Mouse (Mus musculus) large intestine, adult 2 months (tissue): Measurements from ENCODE around the gene Clps. TPM values are rescaled to one million over a fixed set of nuclear protein-coding genes. Genes with fewer than 3 reads are reported as not detected.

Experiments used
- DNase-seq: peaks from one replicate; pipeline ENCODE4 v3.0.0-alpha.2; 2012; ENCODE audit warnings: low read depth, low spot score
- WGBS: fragments of 180-500 bp; shearing (Covaris S2); methylation state at CpG from one replicate; pipeline ENCODE4 v1.1.7; 2018; 5-methylcytosine and 5-hydroxymethylcytosine counted together
- polyA plus RNA-seq: library from polyadenylated mRNA; depleted of rRNA; stranded (reverse); fragments of >200 nt; gene quantifications from 2 replicates; pipeline ENCODE4 v1.2.3, GENCODE M21; 2012

Gene Clps
- polyA plus RNA-seq, 1 experiment, result 786 TPM

DNA sequence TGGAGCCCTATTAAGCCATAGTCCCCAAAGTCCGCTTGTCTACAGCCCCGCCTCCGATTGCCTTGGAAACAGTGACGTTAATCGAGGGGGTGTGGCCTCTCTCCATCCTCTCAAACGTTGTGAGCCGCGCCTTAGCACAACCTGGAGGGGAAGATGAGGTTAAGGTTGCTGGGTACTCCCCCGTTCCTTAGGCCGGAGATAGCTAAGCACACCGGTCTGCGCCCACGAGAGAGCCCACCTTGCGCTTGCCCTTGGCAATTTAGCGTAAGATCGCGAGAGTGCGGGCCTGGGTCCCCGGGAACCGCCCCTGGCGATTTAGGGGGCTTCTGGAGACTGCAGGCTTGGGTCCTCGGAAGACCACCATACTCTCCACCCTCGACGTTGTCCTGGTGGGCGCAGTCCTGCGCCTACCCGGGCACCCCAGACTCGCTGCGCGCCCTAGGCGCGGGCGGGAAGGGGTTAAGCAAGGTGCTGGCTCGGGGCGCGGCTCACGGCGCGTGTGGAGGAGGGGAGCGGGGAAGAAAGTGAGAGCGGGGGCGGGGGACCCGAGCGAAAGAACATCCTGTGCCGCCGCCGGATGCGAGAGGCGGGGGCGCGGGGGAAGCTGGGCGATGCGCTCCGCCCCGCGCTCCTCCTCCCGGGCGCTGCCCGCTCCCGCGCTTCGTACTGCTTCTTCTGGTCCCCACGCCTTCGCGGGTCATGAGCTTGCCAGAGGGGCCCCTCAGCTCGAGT, 37.8 kb downstream of the Clps start:
- under 1% methylated on average over 64 of the region's 66 CpGs for WGBS
- peak; percentile 93 for DNase-seq

- DNase-seq, result no peak
- 24% methylated on average over 6 of the region's 6 CpGs for WGBS
Observed at GRCm38 (mm10) chr17:28521920-28522319, 38.6 kb downstream of the Clps start.

DNA sequence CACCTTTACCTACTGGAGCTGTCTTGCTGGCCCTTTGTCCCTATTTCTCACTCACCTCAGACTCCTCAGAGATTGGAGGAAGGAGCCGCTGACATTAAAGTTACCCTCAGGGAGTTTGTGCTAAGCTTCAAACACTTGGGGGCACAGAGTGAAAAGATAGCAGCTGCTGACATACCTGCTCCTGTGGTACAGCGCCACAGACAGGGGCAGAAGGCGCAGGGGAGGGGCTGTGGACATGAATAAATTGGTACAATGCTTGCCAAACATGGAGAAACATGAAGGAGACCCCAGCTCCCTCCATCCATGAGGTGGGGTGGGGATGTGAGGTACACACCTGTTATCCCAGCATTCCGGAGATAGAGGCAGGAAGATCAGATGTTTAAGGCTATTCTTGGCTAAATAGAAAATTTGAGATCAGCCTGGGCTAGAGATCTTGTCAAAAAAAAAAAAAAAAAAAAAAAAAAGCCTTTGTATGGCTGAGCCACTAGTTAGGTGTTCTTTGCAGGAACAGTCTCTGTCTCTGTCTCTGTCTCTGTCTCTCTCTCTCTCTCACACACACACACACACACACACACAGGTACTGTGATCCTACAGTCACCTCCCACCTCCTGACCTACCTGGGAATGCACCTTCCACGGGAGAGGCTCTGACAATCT, 39.4 kb downstream of the Clps start:
- DNase-seq, result no peak
- 46% methylated on average over 5 of the region's 5 CpGs for WGBS

DNA sequence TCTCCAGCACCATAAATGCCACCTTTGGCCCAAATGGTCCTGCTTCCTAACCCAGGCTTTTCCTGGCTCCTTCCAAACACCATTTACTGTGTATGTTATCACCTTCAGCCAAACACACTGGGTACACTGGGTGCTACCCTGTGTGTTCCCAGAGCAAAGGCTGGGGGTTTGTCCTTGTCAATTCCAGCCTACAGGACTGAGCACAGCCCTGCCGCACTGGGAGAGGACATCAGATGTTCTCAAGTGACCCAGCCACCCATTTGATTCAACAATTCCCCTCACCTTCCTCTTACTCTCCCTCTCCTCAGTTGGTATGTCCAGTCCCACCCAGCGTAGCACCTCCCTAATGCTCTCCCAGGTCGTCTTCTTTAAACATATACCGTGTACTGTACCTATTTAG, 40.0 kb downstream of the Clps start:
- WGBS, result 45% methylated on average over 4 of the region's 4 CpGs

DNA sequence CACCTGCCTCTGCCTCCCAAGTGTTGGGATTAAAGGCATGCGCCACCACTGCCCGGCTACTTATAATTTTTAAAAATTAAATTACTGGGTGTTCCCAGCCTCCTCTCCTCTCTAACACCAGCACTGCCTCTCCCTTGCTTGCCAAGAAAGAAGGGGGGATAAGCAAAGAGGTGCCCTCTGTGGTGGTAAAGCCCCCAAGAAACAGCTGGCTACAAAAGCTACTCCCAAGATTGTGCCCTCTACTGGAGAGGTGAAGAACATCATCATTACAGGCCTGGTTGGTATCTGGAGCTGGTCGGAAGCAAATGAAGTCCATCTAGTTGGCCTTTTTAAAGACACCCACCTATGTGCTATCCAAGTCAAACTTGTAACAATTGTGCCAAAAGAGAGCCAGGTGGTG, 40.7 kb downstream of the Clps start:
- 80% methylated on average over 3 of the region's 3 CpGs for WGBS
- no peak for DNase-seq

More for the DNA sequence above, 40.0 kb downstream of the Clps start:
- DNase-seq, result no peak

- DNase-seq, result no peak
Observed at GRCm38 (mm10) chr17:28518615-28519071, 41.9 kb downstream of the Clps start.

DNA sequence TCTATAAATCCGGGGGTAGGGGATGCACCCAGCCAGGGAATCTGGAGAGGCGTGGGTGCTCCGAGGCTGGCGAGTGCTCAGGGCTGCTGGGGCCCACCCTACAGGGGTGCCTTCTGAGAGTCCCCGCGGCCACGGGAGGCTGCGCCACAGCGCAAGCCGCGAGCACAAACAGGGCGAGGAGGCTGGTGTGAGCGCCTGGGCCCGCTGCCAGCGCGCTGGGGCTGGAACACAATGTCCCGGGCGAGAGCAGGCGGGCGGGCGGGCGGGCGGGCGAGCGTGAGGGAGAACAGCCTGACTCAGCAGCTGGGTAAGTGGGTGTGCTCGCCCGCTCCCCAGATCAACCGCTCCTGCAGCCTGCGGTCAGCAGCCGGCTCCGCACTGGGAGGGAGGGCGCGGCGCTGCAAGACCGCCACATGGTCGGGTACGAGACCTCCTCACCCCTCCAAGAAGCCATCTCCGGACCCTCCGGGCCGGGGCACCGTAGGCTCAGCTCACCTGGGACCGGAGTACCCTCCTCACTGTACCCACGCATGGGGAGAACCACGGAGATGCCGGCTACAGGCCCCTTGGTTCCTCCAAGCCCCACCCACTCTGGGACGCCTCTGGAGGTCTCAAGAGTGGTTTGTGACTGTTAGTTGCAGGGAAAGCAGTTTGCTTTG, 42.5 kb downstream of the Clps start:
- no peak for DNase-seq
- 1% methylated on average over 44 of the region's 46 CpGs for WGBS

More at GRCm38 (mm10) chr17:28518615-28519071, 41.9 kb downstream of the Clps start:
- 18% methylated on average over 8 of the region's 8 CpGs for WGBS

GRCm38 (mm10) chr17:28517441-28517955, 43.1 kb downstream of the Clps start, which contains the start of gene Fkbp5:
TSS of gene Fkbp5 (minus strand) at chr17:28517527.
- 22% methylated on average over 16 of the region's 16 CpGs for WGBS
- DNase-seq, result no peak

GRCm38 (mm10) chr17:28516881-28517280, 43.7 kb downstream of the Clps start:
- DNase-seq, result no peak
- 75% methylated on average over 4 of the region's 4 CpGs for WGBS

DNA sequence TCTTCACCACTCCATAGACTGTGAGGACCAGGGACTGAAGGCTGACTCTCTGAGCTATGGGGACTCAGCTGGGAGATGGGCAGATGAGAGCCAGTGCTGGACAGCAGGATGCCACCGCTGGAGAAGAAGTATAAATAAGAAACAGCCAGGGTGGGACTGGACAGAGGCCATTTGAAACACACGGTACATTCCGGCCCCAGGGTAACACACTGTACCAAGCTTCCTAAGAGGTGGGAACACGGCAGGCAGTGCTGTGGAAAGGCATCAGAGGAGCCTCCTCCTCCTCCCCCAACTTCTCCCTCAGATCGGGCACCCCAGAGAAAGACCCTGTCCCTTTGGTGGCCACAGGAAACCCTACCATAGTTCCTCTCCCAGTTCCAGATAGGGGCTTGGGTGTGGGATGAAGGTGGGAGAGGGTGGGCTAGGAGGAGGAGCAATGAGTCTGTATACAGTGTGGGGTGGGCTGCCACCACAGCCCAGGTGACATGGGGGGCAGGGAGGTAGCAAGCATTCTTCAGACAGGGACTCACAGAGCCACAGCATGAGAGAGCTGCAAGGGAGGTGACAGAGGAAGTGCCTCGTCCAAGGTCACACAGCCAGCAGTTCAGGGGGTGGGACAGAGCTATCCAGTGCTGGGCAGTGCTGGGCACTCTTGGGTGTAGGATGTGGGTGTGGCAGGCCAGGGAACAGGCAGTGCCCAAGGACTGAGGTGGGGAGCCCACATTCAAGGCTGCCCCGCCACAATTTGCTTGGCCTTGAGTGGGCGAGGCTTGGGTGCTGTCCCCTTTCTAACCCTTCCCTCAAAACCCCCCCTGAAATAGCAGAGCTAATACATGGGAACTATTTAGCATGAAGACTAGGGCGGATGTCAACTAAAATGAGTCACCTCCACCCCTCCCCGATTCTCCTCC, 44.9 kb downstream of the Clps start:
- DNase-seq, result no peak
- WGBS, result 26% methylated on average over 10 of the region's 10 CpGs

DNA sequence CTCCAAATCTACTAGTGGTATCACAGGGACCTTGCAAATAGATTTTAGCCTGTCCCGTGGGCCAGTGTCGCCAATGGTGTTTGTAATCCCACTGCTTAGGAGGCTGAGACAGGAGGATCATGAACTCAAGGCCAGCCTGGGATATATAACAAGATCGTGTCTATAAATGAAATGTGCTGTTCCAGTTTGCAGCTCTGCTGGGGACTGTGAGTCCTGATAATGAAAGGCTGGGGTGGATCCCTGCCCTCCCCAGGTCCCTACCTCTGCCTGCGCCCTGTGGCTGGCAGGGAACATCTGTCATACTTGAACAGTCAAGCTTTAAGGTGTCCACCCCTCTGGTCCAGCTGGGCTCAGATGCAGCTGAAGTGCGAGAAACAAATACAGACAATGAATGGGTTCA, 46.0 kb downstream of the Clps start:
- WGBS, result 81% methylated on average over 5 of the region's 5 CpGs
- DNase-seq, result no peak

GRCm38 (mm10) chr17:28513844-28514243, 46.7 kb downstream of the Clps start:
- DNase-seq, result no peak
- 81% methylated on average over 7 of the region's 7 CpGs for WGBS

- DNase-seq, result no peak
- 21% methylated on average over 1 of the region's 1 CpGs for WGBS
Observed at GRCm38 (mm10) chr17:28513337-28513736, 47.2 kb downstream of the Clps start.

- DNase-seq, result no peak
Observed at GRCm38 (mm10) chr17:28512696-28513095, 47.9 kb downstream of the Clps start.

GRCm38 (mm10) chr17:28511616-28512541, 48.7 kb downstream of the Clps start:
- WGBS, result 30% methylated on average over 9 of the region's 9 CpGs
- no peak for DNase-seq

More at GRCm38 (mm10) chr17:28512696-28513095, 47.9 kb downstream of the Clps start:
- WGBS, result 8% methylated on average over 6 of the region's 6 CpGs

DNA sequence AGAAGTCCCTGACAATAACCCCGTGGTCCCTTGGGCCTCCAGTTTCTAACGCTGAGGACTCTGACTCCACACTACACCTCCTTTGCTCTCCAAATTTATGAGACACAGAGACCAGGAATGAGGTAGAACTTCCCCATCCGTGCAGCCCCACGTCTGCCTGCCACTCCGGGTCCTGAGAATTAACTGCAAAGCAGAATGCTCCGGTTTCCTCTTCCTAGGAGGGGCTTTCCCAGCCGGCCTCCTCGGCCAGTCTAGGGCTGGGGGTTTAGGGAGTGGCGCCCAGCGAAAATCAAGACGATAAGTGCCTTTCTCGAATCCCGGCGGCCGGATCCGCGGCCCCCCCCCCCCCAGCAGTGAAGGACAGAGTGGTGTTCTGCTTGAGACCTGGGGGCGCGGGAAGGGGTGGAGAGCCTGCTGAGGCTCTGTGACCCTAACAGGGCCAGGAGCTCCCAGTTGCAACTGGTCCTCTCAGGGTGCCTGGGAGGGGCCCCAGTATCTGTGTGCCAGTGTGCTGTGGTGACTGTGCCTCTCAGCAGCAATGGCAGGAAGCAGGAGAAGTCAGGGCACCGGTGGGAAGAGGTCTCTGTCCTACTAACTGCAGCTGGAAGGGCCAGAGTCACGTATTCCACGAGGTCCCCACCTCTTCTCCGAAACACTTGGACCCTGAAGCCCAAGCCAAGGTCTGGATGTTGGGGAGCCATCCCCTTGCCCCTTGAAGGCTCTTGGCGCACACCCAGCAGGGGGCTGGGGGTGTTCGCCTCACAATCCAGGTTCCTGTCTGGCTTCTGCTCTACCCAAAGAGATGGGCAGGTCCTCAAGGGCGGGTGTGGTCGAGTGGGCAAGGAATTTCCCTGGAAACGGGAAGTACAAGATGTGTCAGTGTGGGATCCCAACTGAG, 49.9 kb downstream of the Clps start:
- DNase-seq, result no peak
- 23% methylated on average over 28 of the region's 28 CpGs for WGBS
